In the genomic region with DNA sequence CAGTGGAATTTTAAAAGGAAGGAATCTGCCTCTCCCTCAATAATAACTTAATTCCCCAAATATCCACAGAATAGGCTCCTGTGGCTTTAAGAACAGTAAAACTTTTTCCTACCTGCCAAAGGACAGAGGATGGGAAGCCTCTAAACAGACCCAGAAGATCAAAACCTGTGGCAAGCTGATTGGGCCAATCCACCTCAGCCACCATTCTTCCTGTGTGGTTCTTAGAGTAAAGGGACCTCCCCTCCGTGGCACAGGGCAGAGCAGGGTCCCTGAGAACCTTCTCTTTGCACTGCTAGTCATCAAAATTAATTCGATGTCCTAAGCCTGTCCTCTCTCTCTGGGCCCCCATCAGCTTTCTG, we compare ENCODE assay signal across 10 mouse cellular contexts. TPM values are rescaled to one million over a fixed set of nuclear protein-coding genes. Genes with fewer than 3 reads are reported as not detected.
A peak's percentile ranks its signal among the peaks of the same experiment; 100 is the strongest.
DNase-seq lines count a peak whose midpoint lies in the region; ATAC-seq and TF ChIP-seq lines count a peak whose summit lies in the region.
"Had no signal": no experiment of that assay in that cellular context is flagged by ENCODE, and none has a peak within 500 bp of the region (broad histone marks: within the 10 kb centered on the region; RNA-seq: fewer than 3 reads in every experiment).

No protein-coding gene starts in this region.

- ATAC-seq in kidney, embryonic 16.5 days (ENCODE audit: low FRiP score, low TSS enrichment) = no peak
- no peak for ATAC-seq in forebrain, postnatal 0 days

- H3K4me2 ChIP-seq in kidney, embryonic 16.5 days (replicated peaks; ENCODE audit: low read depth, low read length) = peak overlapping the region; percentile 86
- peak overlapping the region; percentile 83 for H3K4me2 ChIP-seq in forebrain, postnatal 0 days (ENCODE audit: low read depth)
- H3K4me2 ChIP-seq: liver, embryonic 15.5 days had no signal

- H3K27me3 ChIP-seq in kidney, embryonic 16.5 days (ENCODE audit: insufficient read depth, low read length) = 0 out of 2 replicates have a peak, but pooled peaks cover 4% of the 10 kb centered on the region
- no peaks in the 10 kb centered on the region for H3K27me3 ChIP-seq in forebrain, postnatal 0 days (ENCODE audit: insufficient read depth, low read length)

- H3K9ac ChIP-seq in kidney, embryonic 16.5 days (replicated peaks; ENCODE audit: low read length) = no peak overlapping the region; the same call in 1 of the 2 replicates
- peak overlapping the region; percentile 39; the same call in 1 of the 2 replicates for H3K9ac ChIP-seq in forebrain, postnatal 0 days
- H3K9ac ChIP-seq: liver, embryonic 15.5 days had no signal

- H3K4me3 ChIP-seq in kidney, embryonic 16.5 days (ENCODE audit: low read length) = no peak overlapping the region; the same call in 1 of the 2 replicates
- H3K4me3 ChIP-seq in forebrain, postnatal 0 days (ENCODE audit: low read depth, low read length) = peak overlapping the region; percentile 83
- H3K4me3 ChIP-seq: liver, embryonic 15.5 days had no signal

- WGBS in kidney, embryonic 16.5 days = 22% methylated on average over 2 of the region's 2 CpGs
- 46% methylated on average over 2 of the region's 2 CpGs for WGBS in forebrain, postnatal 0 days

- TF ChIP-seq CTCF in forebrain, postnatal 0 days (IDR thresholded peaks at IDR 0.05; ENCODE audit: low read depth) = no peak

- H3K4me1 ChIP-seq in kidney, embryonic 16.5 days (ENCODE audit: insufficient read depth, low read length) = peaks cover 50% of the 10 kb centered on the region
- peaks cover 16% of the 10 kb centered on the region; the same call in 1 of the 2 replicates for H3K4me1 ChIP-seq in forebrain, postnatal 0 days (ENCODE audit: insufficient read depth)

- peak; percentile 21 for DNase-seq in cerebellum, adult 8-10 months
- DNase-seq in cerebellum, postnatal 14 days = no peak
- no peak for DNase-seq in kidney, postnatal 4 days
- no peak for DNase-seq in forebrain, postnatal 0 days
- DNase-seq in naive thymus-derived CD4-positive, alpha-beta T cell, adult 2 months (ENCODE audit: low read depth) = peak; percentile 66
- no peak for DNase-seq in layer of hippocampus, adult 18-20 months (ENCODE audit: low spot score in 2 of 2)
- DNase-seq in embryo, embryonic 9.5 days (ENCODE audit: extremely low spot score) = no peak
- DNase-seq: layer of hippocampus, adult 9-11 months had no signal

- no peaks in the 10 kb centered on the region for H3K9me3 ChIP-seq in kidney, embryonic 16.5 days (ENCODE audit: low read length)
- H3K9me3 ChIP-seq in forebrain, postnatal 0 days (ENCODE audit: low read length) = no peaks in the 10 kb centered on the region
- H3K9me3 ChIP-seq: liver, embryonic 15.5 days had no signal

- H3K36me3 ChIP-seq in kidney, embryonic 16.5 days (ENCODE audit: insufficient read depth, low read length) = no peaks in the 10 kb centered on the region
- no peaks in the 10 kb centered on the region for H3K36me3 ChIP-seq in forebrain, postnatal 0 days (ENCODE audit: insufficient read depth)
- H3K36me3 ChIP-seq: liver, embryonic 15.5 days had no signal

- H3K27ac ChIP-seq in kidney, embryonic 16.5 days (ENCODE audit: low read length) = no peak overlapping the region
- no peak overlapping the region for H3K27ac ChIP-seq in forebrain, postnatal 0 days (ENCODE audit: low read depth, low read length)
- H3K27ac ChIP-seq: liver, embryonic 15.5 days had no signal

RNA-seq across cellular contexts. Expression of gene Slco3a1, which starts 2.6 kb away (rescaled TPM):
- polyA plus RNA-seq in kidney, embryonic 16.5 days (2015; fragmentation: Nextera tagmentation; extraction: Ambion mirVana) = 20.8 and 24.9 TPM in 2 replicates
- total RNA-seq in forebrain, postnatal 0 days (2014; rRNA removed) = 26.4 and 27.8 TPM in 2 replicates
- 18.2 and 25.2 TPM in 2 replicates for polyA plus RNA-seq in forebrain, postnatal 0 days (2015; fragmentation: Nextera tagmentation; extraction: Ambion mirVana)
- 10 to 100 TPM; 51.9 to 53.4 TPM for total RNA-seq in layer of hippocampus, adult 18-20 months (2021)

Comparison
In these comparisons a context has a peak if more than half of its experiments do, and no peak if none do; other contexts are left out.
1. DNase-seq: peak in cerebellum, adult 8-10 months (single experiment) and naive thymus-derived CD4-positive, alpha-beta T cell, adult 2 months (single experiment); none in cerebellum, postnatal 14 days (0 of 2), kidney, postnatal 4 days (0 of 2), forebrain, postnatal 0 days (single experiment), layer of hippocampus, adult 18-20 months (0 of 2) and embryo, embryonic 9.5 days (single experiment).